Mouse (Mus musculus): ENCODE results near the gene Rara.

DNA sequence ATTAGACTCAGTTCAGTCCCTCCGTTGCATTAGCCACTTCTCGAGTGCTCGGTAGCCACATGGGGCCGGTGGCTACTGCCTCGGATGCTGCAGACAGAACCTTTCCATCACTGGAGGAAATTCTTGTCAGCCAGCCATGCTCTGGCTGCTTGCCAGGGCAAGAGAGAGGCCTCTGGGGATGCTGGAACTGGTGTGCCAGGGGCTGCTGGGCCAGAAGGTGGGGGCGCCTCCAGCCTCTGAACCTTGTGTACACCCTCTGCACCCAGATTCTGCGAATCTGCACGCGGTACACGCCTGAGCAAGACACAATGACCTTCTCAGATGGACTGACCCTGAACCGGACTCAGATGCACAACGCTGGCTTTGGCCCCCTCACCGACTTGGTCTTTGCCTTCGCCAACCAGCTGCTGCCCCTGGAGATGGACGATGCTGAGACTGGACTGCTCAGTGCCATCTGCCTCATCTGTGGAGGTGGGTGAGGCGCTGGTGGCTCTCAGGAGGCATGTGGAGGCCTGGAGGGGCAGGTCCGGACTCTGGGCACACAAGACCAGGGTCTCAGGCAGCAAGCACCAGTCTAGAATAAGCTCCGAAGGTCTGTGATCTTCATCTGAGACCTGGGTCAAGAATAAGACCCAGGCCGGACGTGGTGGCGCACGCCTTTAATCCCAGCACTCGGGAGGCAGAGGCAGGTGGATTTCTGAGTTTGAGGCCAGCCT is 43.9 kb downstream of the Rara start:
- TF ChIP-seq POLR2A (IDR thresholded peaks at IDR 0.05; ENCODE audit: extremely low read depth, insufficient read depth, low read length), result no peak
- no peak for TF ChIP-seq CTCF (IDR thresholded peaks at IDR 0.05; ENCODE audit: extremely low read depth, insufficient read depth, low read length)
